Mouse (Mus musculus): ENCODE measurements around the gene Angptl8.

DNA sequence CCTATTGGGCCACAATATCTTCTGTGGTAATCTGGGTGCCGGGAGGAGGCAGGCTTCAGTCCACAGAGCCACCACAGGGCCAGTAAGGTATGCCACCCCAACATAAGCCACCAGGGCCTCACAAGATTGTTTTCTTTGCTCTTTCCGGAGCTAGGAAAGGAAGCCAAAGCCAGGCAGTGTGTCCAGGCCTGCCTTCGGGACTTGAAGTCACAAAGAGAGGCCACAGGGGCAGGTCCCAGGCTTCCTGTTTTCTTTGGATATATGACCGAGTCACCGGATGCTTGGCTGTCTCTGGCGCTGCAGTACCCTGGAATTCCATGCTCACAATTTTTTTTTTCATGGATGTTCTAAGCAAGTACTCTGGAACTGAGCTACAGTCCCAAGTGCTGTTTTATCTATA is 22.8 kb downstream of the Angptl8 start:
- TF ChIP-seq CTCF (IDR thresholded peaks at IDR 0.05; ENCODE audit: low read depth, low read length) (no peak), POLR2A (IDR thresholded peaks at IDR 0.05; ENCODE audit: extremely low read depth, insufficient read depth, low read length) (no peak)

Measured in liver, adult 2 months (tissue).